Mouse (Mus musculus) cerebellum, postnatal 4 days (tissue): ENCODE data around the gene Zmynd12.

Experiments used
- DNase-seq, 2 experiments: peaks; one replicate each; pipeline ENCODE4 v3.0.0; 2022; ENCODE audit warnings: low spot score in 2 of 2, mixed read lengths in 1 of 2

The Zmynd12 gene

DNA sequence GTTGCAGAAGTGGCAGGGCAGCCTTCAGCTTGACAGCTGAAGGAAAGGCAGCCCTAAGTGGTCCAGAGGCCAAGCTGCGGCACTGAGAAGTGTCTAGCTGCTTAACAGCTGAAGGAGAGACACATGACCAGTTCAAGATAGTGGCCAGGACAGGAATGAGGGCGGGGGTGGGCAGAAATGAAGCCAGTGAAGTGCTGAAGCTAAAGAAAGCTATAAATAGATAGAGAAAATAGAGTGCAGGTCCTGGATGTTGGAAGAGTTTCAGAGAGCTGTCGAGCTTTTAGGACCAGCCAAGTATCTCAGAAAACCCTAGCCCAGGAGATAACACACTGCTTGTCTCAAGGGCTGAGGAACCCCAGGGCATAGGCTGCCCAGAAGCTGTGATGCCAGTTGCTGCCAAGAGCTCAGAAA is 90.1 kb downstream of the Zmynd12 start:
- no peak for DNase-seq
